Mouse (Mus musculus) frontal cortex, postnatal 25 days (tissue): Measurements from ENCODE around the gene Gm20721.
"Not testable (repeated sequence)": the region's sequence is repeated elsewhere in the genome, so short reads cannot be mapped to it uniquely, and the experiment has no call there.

Experiments used
- DNase-seq, 2 experiments: peaks; one replicate each; pipeline ENCODE4 v3.0.0; 2022; ENCODE audit warnings: low spot score in 2 of 2

Gm20721 gene

GRCm38 (mm10) chr2:174346612-174346998 is at the start of gene Gm20721:
TSS of gene Gm20721 (minus strand) at chr2:174346712.
- DNase-seq = no peak

DNA sequence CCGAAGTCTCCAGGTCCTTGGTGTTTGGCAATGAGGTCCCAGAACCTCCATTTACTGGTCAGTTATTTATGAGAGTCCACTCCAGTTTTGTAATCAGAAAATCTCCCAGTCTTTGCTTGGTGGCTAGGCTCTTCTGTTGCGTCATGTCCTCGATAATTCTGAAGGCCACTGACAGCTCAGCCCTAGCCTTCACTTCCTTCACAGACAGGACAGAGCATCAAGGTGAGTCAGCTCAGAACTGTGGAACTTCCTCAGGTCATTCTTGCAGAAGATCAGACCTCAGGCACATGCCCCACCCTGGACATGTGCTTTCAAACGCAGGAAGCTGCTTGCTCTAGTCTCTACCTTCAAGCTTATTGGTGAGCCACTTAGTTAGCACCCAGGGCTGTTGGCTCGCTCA is 46.9 kb upstream of the Gm20721 start:
- no peak for DNase-seq

DNA sequence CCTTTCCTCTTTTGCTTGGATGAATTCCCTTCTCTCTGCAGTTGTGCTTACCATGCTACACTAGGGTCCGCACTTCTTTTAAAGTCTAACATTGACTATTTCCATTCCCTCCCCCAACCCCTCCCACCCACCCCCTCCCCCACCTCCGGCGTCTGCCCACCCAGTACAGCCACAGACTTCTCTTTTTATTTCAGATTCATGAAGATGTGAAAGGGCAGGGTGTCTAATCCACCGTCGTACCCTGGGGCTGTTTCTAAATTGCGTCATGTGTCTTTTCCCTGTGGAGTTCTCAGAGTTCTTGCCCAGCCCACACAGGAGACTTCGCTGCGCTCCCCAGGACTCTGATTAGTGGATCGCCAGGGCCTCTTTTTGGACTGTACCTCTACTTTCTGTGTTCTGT is 46.0 kb upstream of the Gm20721 start:
- DNase-seq = no peak

GRCm38 (mm10) chr2:174391936-174392335 is 45.4 kb upstream of the Gm20721 start:
- DNase-seq = no peak

DNA sequence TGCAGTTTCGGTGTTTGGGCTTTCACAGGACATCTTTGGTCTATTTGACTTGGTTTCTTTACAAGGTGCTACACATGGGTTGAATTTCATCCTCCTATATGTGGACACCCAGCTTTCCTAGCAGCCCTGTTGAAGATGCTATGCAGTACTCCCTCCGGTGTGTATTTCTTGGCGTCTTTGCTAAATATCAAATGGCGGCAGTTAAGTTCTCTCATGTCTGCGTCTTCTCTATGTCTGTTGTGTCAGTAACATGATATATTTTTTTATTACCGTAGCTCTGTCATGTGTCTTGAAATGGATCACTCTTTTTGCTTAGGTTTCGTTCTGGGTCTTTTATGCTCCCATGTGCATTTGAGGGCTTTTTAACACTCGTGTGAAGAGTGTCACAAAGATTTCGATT is 34.5 kb upstream of the Gm20721 start:
- no peak for DNase-seq

- no peak for DNase-seq
Observed at GRCm38 (mm10) chr2:174366571-174366970, 20.1 kb upstream of the Gm20721 start.

GRCm38 (mm10) chr2:174359656-174360055 is 13.1 kb upstream of the Gm20721 start:
- DNase-seq = no peak

- DNase-seq = no peak
Observed at GRCm38 (mm10) chr2:174358516-174358915, 12.0 kb upstream of the Gm20721 start.

DNA sequence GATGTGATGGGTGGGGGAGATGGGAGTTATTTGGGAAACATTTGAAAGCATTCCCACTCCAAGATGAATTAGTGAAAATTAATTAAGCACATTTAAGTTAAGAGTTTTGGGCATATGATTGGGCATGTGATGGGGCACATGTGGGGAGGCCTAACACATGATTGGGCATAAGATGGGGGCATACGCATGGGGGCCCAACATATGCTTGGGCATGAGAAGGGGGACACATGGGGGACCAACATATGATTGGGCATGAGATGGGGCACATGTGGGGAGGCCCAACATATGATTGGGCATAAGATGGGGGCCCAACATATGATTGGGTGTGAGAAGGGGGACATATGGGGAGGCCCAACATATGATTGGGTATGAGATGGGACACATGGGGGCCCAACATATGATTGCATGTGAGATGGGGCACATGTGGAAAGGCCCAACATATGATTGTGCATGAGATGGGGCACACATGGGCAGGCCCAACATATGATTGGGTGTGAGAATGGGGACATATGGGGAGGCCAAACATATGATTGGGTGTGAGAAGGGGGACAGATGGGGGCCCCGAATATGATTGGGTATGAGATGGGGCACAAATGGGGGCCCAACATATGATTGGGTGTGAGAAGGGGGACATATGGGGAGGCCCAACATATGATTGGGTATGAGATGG is 622 bp upstream of the Gm20721 start:
- DNase-seq = not testable (repeated sequence)

GRCm38 (mm10) chr2:174344996-174345395 is 1.5 kb downstream of the Gm20721 start:
- DNase-seq = no peak

GRCm38 (mm10) chr2:174344003-174344655 is 2.4 kb downstream of the Gm20721 start:
- DNase-seq = peak; percentile 57 to 61

GRCm38 (mm10) chr2:174343566-174343965 is 2.9 kb downstream of the Gm20721 start:
- DNase-seq = no peak

- no peak for DNase-seq
Observed at GRCm38 (mm10) chr2:174342793-174343400, 3.6 kb downstream of the Gm20721 start.

GRCm38 (mm10) chr2:174340893-174341580 is 5.5 kb downstream of the Gm20721 start:
- no peak for DNase-seq

DNA sequence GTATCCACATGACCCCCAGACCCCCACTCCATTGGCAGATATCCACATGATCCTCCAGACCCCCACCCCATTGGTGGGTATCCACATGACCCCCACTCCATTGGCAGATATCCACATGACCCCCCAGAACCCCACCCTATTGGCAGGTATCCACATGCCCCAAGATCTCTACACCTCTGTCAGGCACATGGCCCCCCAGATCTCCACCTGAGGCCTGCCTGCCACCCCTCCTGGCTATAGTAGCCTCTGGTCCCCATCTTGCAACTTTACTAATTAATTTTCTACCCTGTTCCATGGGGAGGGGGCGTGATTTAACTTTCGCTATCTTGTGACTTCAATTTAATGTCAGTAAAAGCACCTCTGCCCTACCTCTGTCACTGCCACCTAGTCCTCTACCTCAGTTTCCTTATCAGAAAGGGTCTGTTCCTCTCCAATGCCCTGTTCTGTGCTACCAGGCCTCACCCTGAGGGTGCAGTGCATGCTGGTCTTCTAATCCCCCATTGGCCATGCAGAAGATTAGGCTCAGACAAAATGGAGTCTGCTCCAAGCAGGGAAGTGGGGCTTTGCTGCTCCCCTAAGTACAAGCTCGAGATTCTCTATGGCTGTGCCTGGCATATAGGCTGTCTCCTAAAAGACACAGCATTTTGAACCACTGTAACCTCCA is 6.2 kb downstream of the Gm20721 start:
- no peak for DNase-seq

DNA sequence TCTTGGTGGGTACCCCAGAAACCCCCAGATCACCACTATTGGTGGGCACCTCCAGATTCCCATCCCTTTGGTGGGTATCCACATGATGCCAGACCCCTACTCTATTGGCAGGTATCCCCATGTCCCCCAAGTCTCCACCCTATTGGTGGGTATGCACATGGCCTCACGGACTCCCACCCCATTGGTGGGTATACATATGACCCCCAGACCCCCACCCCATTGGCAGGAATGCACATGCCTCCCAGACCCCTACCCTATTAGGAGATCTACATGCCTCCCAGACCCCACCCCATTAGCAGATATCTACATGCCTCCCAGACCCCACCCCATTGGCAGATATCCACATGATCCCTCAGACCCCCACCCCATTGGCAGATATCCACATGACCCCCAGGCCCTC is 6.8 kb downstream of the Gm20721 start:
- DNase-seq = no peak

- no peak for DNase-seq
Observed at GRCm38 (mm10) chr2:174337275-174337674, 9.2 kb downstream of the Gm20721 start.

DNA sequence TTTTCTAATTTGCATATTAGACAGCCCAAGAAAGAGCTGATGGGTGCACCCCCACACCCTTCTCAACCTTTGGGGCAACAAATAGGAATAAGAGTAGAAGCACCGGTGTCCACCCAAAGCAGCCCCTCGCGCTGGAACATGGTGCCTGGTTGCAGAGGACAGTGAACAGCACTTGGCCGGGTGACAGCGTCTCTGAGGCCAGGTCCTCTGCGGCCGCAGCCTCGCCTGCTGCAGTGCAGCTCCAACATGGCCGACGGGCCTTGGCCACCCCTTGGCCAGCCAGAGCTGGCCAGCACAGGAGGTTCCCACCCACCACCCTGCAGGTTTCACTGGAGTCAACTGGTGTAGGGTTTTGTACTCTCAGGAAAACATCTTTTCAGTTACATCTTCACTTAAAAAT is 12.1 kb downstream of the Gm20721 start:
- no peak for DNase-seq

GRCm38 (mm10) chr2:174333239-174333890 is 13.1 kb downstream of the Gm20721 start:
- no peak for DNase-seq

GRCm38 (mm10) chr2:174331282-174332030 is 15.1 kb downstream of the Gm20721 start:
- DNase-seq = no peak
